Mouse (Mus musculus) lung, postnatal 0 days (tissue): ENCODE results near the gene Tor1b.

Experiments
- CTCF ChIP-seq: IDR thresholded peaks from 2 replicates; pipeline ENCODE4 v1.5.1; 2016; ENCODE audit warnings: antibody characterized with exemption, mild to moderate bottlenecking
- EP300 ChIP-seq: IDR thresholded peaks from 2 replicates; pipeline ENCODE4 v1.6.1; 2016; ENCODE audit warnings: antibody characterized with exemption, mild to moderate bottlenecking, control low read depth

GRCm38 (mm10) chr2:30920216-30920615, 32.5 kb upstream of the Tor1b start:
- TF ChIP-seq CTCF (no peak), EP300 (peak; percentile 84)
